Mouse (Mus musculus) midbrain, embryonic 10.5 days (tissue): ENCODE measurements around the gene Dnajc15. TPM values are rescaled to one million over a fixed set of nuclear protein-coding genes. Genes with fewer than 3 reads are reported as not detected.

ENCODE experiments used
- DNase-seq: peaks from one replicate; pipeline ENCODE4 v3.0.0-alpha.2; 2017; ENCODE audit warnings: low spot score
- H3K27ac ChIP-seq: fragments of 300-500 bp; sonication (generic); replicated peaks from 2 replicates; pipeline ENCODE4 v1.5.1; 2016; ENCODE audit warnings: mild to moderate bottlenecking
- H3K27me3 ChIP-seq: fragments of 300-500 bp; sonication (generic); 2 replicates; pipeline ENCODE4 v1.6.1; 2016; ENCODE audit warnings: low read depth, mild to moderate bottlenecking; ENCODE audit not compliant: poor library complexity, severe bottlenecking
- H3K36me3 ChIP-seq: fragments of 300-500 bp; sonication (generic); 2 replicates; pipeline ENCODE4 v1.6.1; 2016; ENCODE audit warnings: mild to moderate bottlenecking, moderate library complexity
- H3K4me1 ChIP-seq: fragments of 300-500 bp; sonication (generic); 2 replicates; pipeline ENCODE4 v1.6.1; 2016
- H3K4me3 ChIP-seq: fragments of 300-500 bp; sonication (generic); 2 replicates; pipeline ENCODE4 v1.5.1; 2016; ENCODE audit warnings: mild to moderate bottlenecking, moderate library complexity
- H3K9me3 ChIP-seq: fragments of 300-500 bp; sonication (generic); replicated peaks from 2 replicates; pipeline ENCODE4 v1.6.1; 2016; ENCODE audit warnings: mild to moderate bottlenecking
- WGBS: fragments of 180-500 bp; shearing (Covaris S2); methylation state at CpG from one replicate; pipeline ENCODE4 v1.1.7; 2016; 5-methylcytosine and 5-hydroxymethylcytosine counted together
- polyA plus RNA-seq: library from polyadenylated mRNA; unstranded; fragments of >200 nt; fragmentation: Nextera tagmentation; extraction: Ambion mirVana; gene quantifications from 2 replicates; pipeline ENCODE4 v1.2.1, GENCODE M21; 2016

Dnajc15 gene
- polyA plus RNA-seq, 1 experiment from 2014 or later, result 114 TPM

- Histone ChIP-seq H3K27ac (no peak overlapping the region), H3K4me1 (no peaks in the 10 kb centered on the region), H3K36me3 (peaks cover 9% of the 10 kb centered on the region), H3K9me3 (no peaks in the 10 kb centered on the region), H3K27me3 (no peaks in the 10 kb centered on the region), H3K4me3 (no peak overlapping the region)
- no peak for DNase-seq
- WGBS, result 93% methylated on average over 1 of the region's 1 CpGs
These were observed 26.6 kb downstream of the Dnajc15 start for GRCm38 (mm10) chr14:77848349-77848748.

GRCm38 (mm10) chr14:77846206-77846605, 28.7 kb downstream of the Dnajc15 start:
- DNase-seq, result no peak

GRCm38 (mm10) chr14:77845479-77845878, 29.4 kb downstream of the Dnajc15 start:
- Histone ChIP-seq H3K4me1 (no peaks in the 10 kb centered on the region), H3K27ac (no peak overlapping the region), H3K4me3 (no peak overlapping the region), H3K36me3 (no peaks in the 10 kb centered on the region), H3K27me3 (no peaks in the 10 kb centered on the region), H3K9me3 (no peaks in the 10 kb centered on the region)
- DNase-seq, result no peak
- 95% methylated on average over 1 of the region's 1 CpGs for WGBS

More at GRCm38 (mm10) chr14:77846206-77846605, 28.7 kb downstream of the Dnajc15 start:
- 74% methylated on average over 4 of the region's 4 CpGs for WGBS
- H3K4me3 ChIP-seq, result no peak overlapping the region
- no peak overlapping the region for H3K27ac ChIP-seq
- no peaks in the 10 kb centered on the region for H3K4me1 ChIP-seq
- H3K36me3 ChIP-seq, result no peaks in the 10 kb centered on the region
- no peaks in the 10 kb centered on the region for H3K9me3 ChIP-seq
- H3K27me3 ChIP-seq, result no peaks in the 10 kb centered on the region

- 82% methylated on average over 6 of the region's 6 CpGs for WGBS
- Histone ChIP-seq H3K9me3 (no peaks in the 10 kb centered on the region), H3K36me3 (no peaks in the 10 kb centered on the region), H3K4me1 (no peaks in the 10 kb centered on the region), H3K27ac (no peak overlapping the region), H3K4me3 (no peak overlapping the region), H3K27me3 (no peaks in the 10 kb centered on the region)
- DNase-seq, result no peak
These were observed 34.4 kb downstream of the Dnajc15 start for GRCm38 (mm10) chr14:77840574-77840973.

- DNase-seq, result no peak
- no peaks in the 10 kb centered on the region for H3K36me3 ChIP-seq
- no peaks in the 10 kb centered on the region for H3K4me1 ChIP-seq
- H3K27ac ChIP-seq, result no peak overlapping the region
- no peaks in the 10 kb centered on the region for H3K9me3 ChIP-seq
- no peak overlapping the region for H3K4me3 ChIP-seq
- H3K27me3 ChIP-seq, result no peaks in the 10 kb centered on the region
- 99% methylated on average over 2 of the region's 2 CpGs for WGBS
These were observed 34.8 kb downstream of the Dnajc15 start for GRCm38 (mm10) chr14:77840078-77840477.

GRCm38 (mm10) chr14:77836794-77837193, 38.1 kb downstream of the Dnajc15 start:
- Histone ChIP-seq H3K9me3 (no peaks in the 10 kb centered on the region), H3K4me1 (no peaks in the 10 kb centered on the region), H3K27me3 (no peaks in the 10 kb centered on the region), H3K27ac (no peak overlapping the region), H3K4me3 (no peak overlapping the region), H3K36me3 (no peaks in the 10 kb centered on the region)
- DNase-seq, result no peak
- WGBS, result 91% methylated on average over 2 of the region's 2 CpGs

- H3K27ac ChIP-seq, result no peak overlapping the region
- no peaks in the 10 kb centered on the region for H3K4me1 ChIP-seq
- H3K36me3 ChIP-seq, result no peaks in the 10 kb centered on the region
- no peaks in the 10 kb centered on the region for H3K27me3 ChIP-seq
- no peak overlapping the region for H3K4me3 ChIP-seq
- DNase-seq, result no peak
- H3K9me3 ChIP-seq, result no peaks in the 10 kb centered on the region
These were observed 42.6 kb downstream of the Dnajc15 start for GRCm38 (mm10) chr14:77832359-77832758.

- no peak overlapping the region for H3K27ac ChIP-seq
- H3K27me3 ChIP-seq, result no peaks in the 10 kb centered on the region
- no peaks in the 10 kb centered on the region for H3K4me1 ChIP-seq
- no peak for DNase-seq
- H3K4me3 ChIP-seq, result no peak overlapping the region
- no peaks in the 10 kb centered on the region for H3K36me3 ChIP-seq
- 91% methylated on average over 4 of the region's 4 CpGs for WGBS
- H3K9me3 ChIP-seq, result no peaks in the 10 kb centered on the region
These were observed 43.0 kb downstream of the Dnajc15 start for GRCm38 (mm10) chr14:77831936-77832335.

- Histone ChIP-seq H3K27me3 (no peaks in the 10 kb centered on the region), H3K36me3 (no peaks in the 10 kb centered on the region), H3K9me3 (no peaks in the 10 kb centered on the region), H3K27ac (no peak overlapping the region), H3K4me3 (no peak overlapping the region), H3K4me1 (no peaks in the 10 kb centered on the region)
- DNase-seq, result no peak
- 90% methylated on average over 4 of the region's 4 CpGs for WGBS
These were observed 45.3 kb downstream of the Dnajc15 start for GRCm38 (mm10) chr14:77829673-77830072.

- H3K9me3 ChIP-seq, result 0 out of 2 replicates have a peak, but pooled peaks cover 3% of the 10 kb centered on the region
- no peak overlapping the region for H3K4me3 ChIP-seq
- 93% methylated on average over 3 of the region's 3 CpGs for whole genome bisulfite sequencing
- H3K27me3 ChIP-seq, result no peaks in the 10 kb centered on the region
- no peak for DNase-seq
- H3K36me3 ChIP-seq, result peaks cover 13% of the 10 kb centered on the region
- no peak overlapping the region for H3K27ac ChIP-seq
- no peaks in the 10 kb centered on the region for H3K4me1 ChIP-seq
These were observed 49.0 kb downstream of the Dnajc15 start for GRCm38 (mm10) chr14:77825891-77826290.

- no peak for DNase-seq
- H3K27ac ChIP-seq, result no peak overlapping the region
- peaks cover 13% of the 10 kb centered on the region for H3K36me3 ChIP-seq
- 0 out of 2 replicates have a peak, but pooled peaks cover 3% of the 10 kb centered on the region for H3K9me3 ChIP-seq
- 97% methylated on average over 6 of the region's 6 CpGs for WGBS
- H3K4me1 ChIP-seq, result no peaks in the 10 kb centered on the region
- H3K27me3 ChIP-seq, result no peaks in the 10 kb centered on the region
- H3K4me3 ChIP-seq, result no peak overlapping the region
These were observed 49.8 kb downstream of the Dnajc15 start for GRCm38 (mm10) chr14:77825121-77825520.

GRCm38 (mm10) chr14:77819841-77820240, 55.1 kb downstream of the Dnajc15 start:
- Histone ChIP-seq H3K9me3 (0 out of 2 replicates have a peak, but pooled peaks cover 3% of the 10 kb centered on the region), H3K36me3 (peaks cover 13% of the 10 kb centered on the region), H3K27ac (no peak overlapping the region), H3K27me3 (no peaks in the 10 kb centered on the region), H3K4me3 (no peak overlapping the region), H3K4me1 (no peaks in the 10 kb centered on the region)
- WGBS, result 92% methylated on average over 3 of the region's 3 CpGs
- no peak for DNase-seq

GRCm38 (mm10) chr14:77817561-77817960, 57.4 kb downstream of the Dnajc15 start:
- DNase-seq, result no peak
- Histone ChIP-seq H3K27me3 (no peaks in the 10 kb centered on the region), H3K27ac (no peak overlapping the region), H3K4me1 (no peaks in the 10 kb centered on the region), H3K4me3 (no peak overlapping the region), H3K9me3 (0 out of 2 replicates have a peak, but pooled peaks cover 3% of the 10 kb centered on the region), H3K36me3 (peaks cover 13% of the 10 kb centered on the region)
- 90% methylated on average over 6 of the region's 6 CpGs for WGBS

- Histone ChIP-seq H3K9me3 (no peaks in the 10 kb centered on the region), H3K4me1 (no peaks in the 10 kb centered on the region), H3K4me3 (no peak overlapping the region), H3K27ac (no peak overlapping the region), H3K36me3 (no peaks in the 10 kb centered on the region), H3K27me3 (no peaks in the 10 kb centered on the region)
- DNase-seq, result no peak
- WGBS, result 76% methylated on average over 4 of the region's 4 CpGs
These were observed 60.0 kb downstream of the Dnajc15 start for GRCm38 (mm10) chr14:77814935-77815334.
